Mouse (Mus musculus): Measurements from ENCODE around the gene Ptprg. TPM values are rescaled to one million over a fixed set of nuclear protein-coding genes. Genes with fewer than 3 reads are reported as not detected.

The Ptprg gene
- polyA plus RNA-seq, 1 experiment: 21.7 TPM

DNA sequence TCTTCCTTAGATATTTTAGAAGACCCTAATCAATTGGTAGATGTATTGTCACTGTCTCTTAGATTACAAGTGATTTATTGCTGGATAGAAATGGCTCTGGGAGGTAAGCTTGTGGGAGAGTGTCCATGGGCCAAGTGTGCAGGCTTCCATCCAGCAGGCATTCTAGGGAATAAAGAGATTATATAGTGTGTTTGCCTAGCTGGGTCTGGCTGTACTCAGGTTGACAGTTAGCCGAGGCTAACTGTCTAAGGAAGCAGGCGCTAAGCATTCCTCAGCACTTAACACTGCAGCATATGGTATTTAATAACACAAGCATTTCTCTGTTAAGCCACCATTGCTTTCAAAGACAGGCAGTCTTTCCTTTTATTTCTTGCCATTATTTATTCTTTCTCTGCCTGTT is 39.3 kb downstream of the Ptprg start:
- H3K36me3 ChIP-seq (ENCODE audit: control insufficient read depth, insufficient read depth, low read length): no peaks in the 10 kb centered on the region
- TF ChIP-seq CTCF (IDR thresholded peaks at IDR 0.05; ENCODE audit: extremely low read depth, insufficient read length, insufficient replicate concordance, low read depth, low read length): no peak
- no peak for TF ChIP-seq POLR2A (IDR thresholded peaks at IDR 0.05; ENCODE audit: low read depth, low read length)
- H3K27me3 ChIP-seq (ENCODE audit: control insufficient read depth, insufficient read depth, low read length): no peaks in the 10 kb centered on the region
- H3K27ac ChIP-seq (ENCODE audit: insufficient read depth, low read depth, low read length): no peak overlapping the region
- H3K4me3 ChIP-seq (ENCODE audit: low read depth, low read length): no peak overlapping the region
- WGBS: 66% methylated on average over 2 of the region's 2 CpGs
- peaks cover 8% of the 10 kb centered on the region; the same call in 1 of the 2 replicates for H3K4me1 ChIP-seq (ENCODE audit: control insufficient read depth, insufficient read depth, insufficient read length, low read length)

- 74% methylated on average over 5 of the region's 5 CpGs for WGBS
- Histone ChIP-seq H3K4me3 (ENCODE audit: low read depth, low read length) (no peak overlapping the region), H3K27me3 (ENCODE audit: control insufficient read depth, insufficient read depth, low read length) (no peaks in the 10 kb centered on the region)
These were observed 41.0 kb downstream of the Ptprg start for GRCm38 (mm10) chr14:11594336-11594735.

DNA sequence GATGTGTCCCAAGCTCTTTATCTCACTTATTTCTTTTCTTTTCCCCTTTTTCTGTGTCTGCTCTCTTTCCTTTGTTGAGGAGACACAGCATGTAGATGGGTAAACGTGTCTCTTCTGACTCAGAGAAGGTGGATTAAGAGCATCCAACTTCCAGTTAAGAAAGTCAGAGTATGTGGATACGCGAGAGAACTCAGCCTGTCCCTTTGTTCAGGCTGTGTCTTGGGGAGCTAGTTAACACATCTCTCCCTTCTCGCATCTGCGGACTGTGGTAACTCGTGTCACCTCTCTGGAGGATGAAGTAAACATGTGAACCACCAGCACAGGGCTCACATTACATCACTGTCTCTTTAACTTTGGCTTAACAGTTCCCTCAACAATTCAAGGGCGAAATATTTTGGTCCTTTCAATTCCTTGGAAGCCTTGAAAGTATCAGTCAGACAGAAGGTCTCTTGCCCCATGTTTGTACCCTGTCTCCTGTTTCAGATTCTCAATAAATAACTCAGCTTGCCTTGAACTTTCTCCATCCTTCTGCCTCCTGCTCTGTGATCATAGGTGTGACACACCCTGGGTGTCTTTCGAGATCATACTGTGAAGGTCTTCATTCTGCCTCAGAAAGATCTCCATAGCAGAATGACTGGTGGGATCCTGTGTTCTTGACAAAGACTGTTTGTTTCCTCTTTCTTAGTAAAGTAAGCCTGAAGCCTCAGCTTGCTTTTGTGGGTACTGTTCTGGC is 51.0 kb downstream of the Ptprg start:
- no peak for TF ChIP-seq CTCF (IDR thresholded peaks at IDR 0.05; ENCODE audit: extremely low read depth, insufficient read length, insufficient replicate concordance, low read depth, low read length)
- no peak for TF ChIP-seq POLR2A (IDR thresholded peaks at IDR 0.05; ENCODE audit: low read depth, low read length)
- no peak overlapping the region for H3K27ac ChIP-seq (ENCODE audit: insufficient read depth, low read depth, low read length)
- H3K4me3 ChIP-seq (ENCODE audit: low read depth, low read length): no peak overlapping the region
- 82% methylated on average over 8 of the region's 8 CpGs for WGBS
- peaks cover 15% of the 10 kb centered on the region; the same call in 1 of the 2 replicates for H3K4me1 ChIP-seq (ENCODE audit: control insufficient read depth, insufficient read depth, insufficient read length, low read length)
- H3K27me3 ChIP-seq (ENCODE audit: control insufficient read depth, insufficient read depth, low read length): no peaks in the 10 kb centered on the region
- H3K36me3 ChIP-seq (ENCODE audit: control insufficient read depth, insufficient read depth, low read length): no peaks in the 10 kb centered on the region

More at GRCm38 (mm10) chr14:11594336-11594735, 41.0 kb downstream of the Ptprg start:
- Histone ChIP-seq H3K27ac (ENCODE audit: insufficient read depth, low read depth, low read length) (no peak overlapping the region), H3K36me3 (ENCODE audit: control insufficient read depth, insufficient read depth, low read length) (no peaks in the 10 kb centered on the region), H3K4me1 (ENCODE audit: control insufficient read depth, insufficient read depth, insufficient read length, low read length) (peaks cover 8% of the 10 kb centered on the region; the same call in 1 of the 2 replicates)
- TF ChIP-seq POLR2A (IDR thresholded peaks at IDR 0.05; ENCODE audit: low read depth, low read length) (no peak), CTCF (IDR thresholded peaks at IDR 0.05; ENCODE audit: extremely low read depth, insufficient read length, insufficient replicate concordance, low read depth, low read length) (no peak)

DNA sequence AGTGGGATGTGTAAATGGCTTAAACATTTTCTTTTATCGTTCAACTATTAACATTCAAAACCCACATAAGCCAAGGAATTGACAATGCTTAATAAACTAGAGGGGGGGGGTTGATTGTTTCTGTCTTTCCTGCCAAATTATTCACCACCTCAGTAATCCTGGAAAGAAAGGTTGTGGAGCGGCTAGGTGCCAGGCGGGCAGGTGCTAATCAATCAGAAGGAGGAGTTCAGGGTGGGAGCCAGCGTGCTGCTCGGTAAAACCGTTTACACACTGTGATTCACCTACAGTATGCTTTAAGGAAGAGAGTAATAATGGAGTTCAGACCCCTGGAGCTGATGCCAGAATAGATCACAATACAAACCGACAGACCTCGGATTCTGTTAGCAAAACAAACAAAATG is 55.0 kb downstream of the Ptprg start:
- Histone ChIP-seq H3K36me3 (ENCODE audit: control insufficient read depth, insufficient read depth, low read length) (no peaks in the 10 kb centered on the region), H3K4me3 (ENCODE audit: low read depth, low read length) (no peak overlapping the region), H3K27me3 (ENCODE audit: control insufficient read depth, insufficient read depth, low read length) (no peaks in the 10 kb centered on the region), H3K27ac (ENCODE audit: insufficient read depth, low read depth, low read length) (peak overlapping the region; percentile 44; the same call in 1 of the 2 replicates), H3K4me1 (ENCODE audit: control insufficient read depth, insufficient read depth, insufficient read length, low read length) (peaks cover 15% of the 10 kb centered on the region; the same call in 1 of the 2 replicates)
- 22% methylated on average over 8 of the region's 8 CpGs for WGBS
- TF ChIP-seq CTCF (IDR thresholded peaks at IDR 0.05; ENCODE audit: extremely low read depth, insufficient read length, insufficient replicate concordance, low read depth, low read length) (no peak), POLR2A (IDR thresholded peaks at IDR 0.05; ENCODE audit: low read depth, low read length) (no peak)

DNA sequence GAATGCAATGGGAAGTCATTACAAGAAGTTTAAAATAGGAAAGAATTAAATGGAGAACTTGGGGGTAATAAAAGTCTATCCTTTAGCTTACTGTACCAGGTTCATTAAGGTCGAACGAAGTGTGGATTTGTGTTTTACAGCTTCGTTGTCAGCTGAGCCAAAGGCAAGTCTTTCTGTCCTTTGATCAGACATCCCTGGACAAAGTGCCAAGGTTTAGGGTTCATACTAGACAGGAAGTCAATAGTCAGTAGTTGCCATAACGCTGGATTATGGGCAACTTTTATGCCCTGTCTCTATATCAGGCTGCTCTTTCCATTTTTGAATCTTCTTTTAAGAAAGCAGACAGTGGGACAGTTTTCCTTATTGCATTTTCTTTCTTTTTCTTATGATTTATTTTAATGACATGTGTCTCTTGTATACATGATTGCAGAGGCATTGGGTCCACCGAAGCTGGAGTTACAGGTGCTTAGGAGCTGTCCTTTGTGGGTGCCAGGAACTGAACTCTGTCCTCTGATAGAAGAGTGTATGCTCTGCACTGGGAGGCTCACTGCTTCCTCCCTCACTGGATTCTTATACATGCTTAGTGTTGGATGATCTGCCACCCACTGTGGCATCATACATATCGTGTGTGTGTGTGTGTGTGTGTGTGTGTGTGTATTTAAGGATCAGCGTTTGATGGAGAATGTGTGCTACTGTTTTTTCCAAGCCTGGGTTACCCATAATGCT is 56.7 kb downstream of the Ptprg start:
- TF ChIP-seq POLR2A (IDR thresholded peaks at IDR 0.05; ENCODE audit: low read depth, low read length) (no peak), CTCF (IDR thresholded peaks at IDR 0.05; ENCODE audit: extremely low read depth, insufficient read length, insufficient replicate concordance, low read depth, low read length) (no peak)
- Histone ChIP-seq H3K36me3 (ENCODE audit: control insufficient read depth, insufficient read depth, low read length) (no peaks in the 10 kb centered on the region), H3K27me3 (ENCODE audit: control insufficient read depth, insufficient read depth, low read length) (no peaks in the 10 kb centered on the region), H3K4me3 (ENCODE audit: low read depth, low read length) (no peak overlapping the region), H3K27ac (ENCODE audit: insufficient read depth, low read depth, low read length) (peak overlapping the region; percentile 94), H3K4me1 (ENCODE audit: control insufficient read depth, insufficient read depth, insufficient read length, low read length) (peaks cover 12% of the 10 kb centered on the region; the same call in 1 of the 2 replicates)
- 35% methylated on average over 7 of the region's 7 CpGs for whole genome bisulfite sequencing

DNA sequence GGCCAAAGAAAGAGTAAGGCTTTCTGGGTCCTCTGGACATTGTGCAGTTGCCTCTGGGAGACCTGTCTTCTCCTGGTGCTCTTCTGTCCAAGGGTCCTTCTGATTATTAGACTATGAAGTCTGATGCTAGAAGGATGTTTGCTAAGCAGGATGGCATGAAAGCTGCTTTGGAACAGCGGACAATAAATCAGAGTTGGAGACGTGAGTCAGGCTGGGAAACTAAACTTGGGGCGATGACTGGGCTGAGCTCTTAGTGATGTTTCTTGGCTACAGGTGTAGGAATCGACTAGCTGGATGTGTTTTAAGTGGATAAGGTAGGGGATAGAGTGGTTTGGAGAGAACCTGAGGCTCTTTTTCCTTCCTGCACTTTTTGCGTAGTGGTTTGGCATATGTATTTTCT is 59.1 kb downstream of the Ptprg start:
- H3K27ac ChIP-seq (ENCODE audit: insufficient read depth, low read depth, low read length): no peak overlapping the region
- peaks cover 15% of the 10 kb centered on the region; the same call in 1 of the 2 replicates for H3K4me1 ChIP-seq (ENCODE audit: control insufficient read depth, insufficient read depth, insufficient read length, low read length)
- 83% methylated on average over 5 of the region's 5 CpGs for WGBS
- no peak overlapping the region for H3K4me3 ChIP-seq (ENCODE audit: low read depth, low read length)
- no peaks in the 10 kb centered on the region for H3K27me3 ChIP-seq (ENCODE audit: control insufficient read depth, insufficient read depth, low read length)
- no peaks in the 10 kb centered on the region for H3K36me3 ChIP-seq (ENCODE audit: control insufficient read depth, insufficient read depth, low read length)
- no peak for TF ChIP-seq POLR2A (IDR thresholded peaks at IDR 0.05; ENCODE audit: low read depth, low read length)
- TF ChIP-seq CTCF (IDR thresholded peaks at IDR 0.05; ENCODE audit: extremely low read depth, insufficient read length, insufficient replicate concordance, low read depth, low read length): no peak

GRCm38 (mm10) chr14:11613146-11613545 is 59.8 kb downstream of the Ptprg start:
- Histone ChIP-seq H3K4me1 (ENCODE audit: control insufficient read depth, insufficient read depth, insufficient read length, low read length) (peaks cover 21% of the 10 kb centered on the region; the same call in 1 of the 2 replicates), H3K27me3 (ENCODE audit: control insufficient read depth, insufficient read depth, low read length) (no peaks in the 10 kb centered on the region)
- WGBS: 72% methylated on average over 3 of the region's 3 CpGs

More at GRCm38 (mm10) chr14:11613146-11613545, 59.8 kb downstream of the Ptprg start:
- no peak for TF ChIP-seq CTCF (IDR thresholded peaks at IDR 0.05; ENCODE audit: extremely low read depth, insufficient read length, insufficient replicate concordance, low read depth, low read length)
- no peak for TF ChIP-seq POLR2A (IDR thresholded peaks at IDR 0.05; ENCODE audit: low read depth, low read length)
- no peak overlapping the region for H3K27ac ChIP-seq (ENCODE audit: insufficient read depth, low read depth, low read length)
- no peak overlapping the region for H3K4me3 ChIP-seq (ENCODE audit: low read depth, low read length)
- no peaks in the 10 kb centered on the region for H3K36me3 ChIP-seq (ENCODE audit: control insufficient read depth, insufficient read depth, low read length)

Measured in small intestine, adult 2 months (tissue).